Mouse (Mus musculus): ENCODE measurements around the gene Nudt15.

Gene Nudt15

DNA sequence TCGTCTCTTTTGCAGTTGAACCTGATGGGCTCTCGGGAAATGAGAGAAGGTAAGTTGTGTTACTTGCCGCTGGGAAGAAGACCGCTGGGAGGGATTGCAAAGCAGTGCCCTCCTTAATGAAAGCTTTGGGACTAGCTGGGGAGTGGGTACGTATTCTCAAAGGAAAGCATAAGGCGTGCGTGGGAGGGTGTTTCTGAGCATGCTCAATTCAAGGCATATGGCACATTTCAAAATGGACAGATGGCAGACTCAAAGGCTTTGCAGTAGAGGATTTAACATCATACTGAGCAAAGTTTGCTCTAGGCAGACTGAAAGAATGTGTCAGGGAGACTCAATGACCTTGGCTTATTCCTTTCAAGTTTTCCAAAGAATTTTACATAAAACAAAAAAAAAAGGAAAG is 78.5 kb downstream of the Nudt15 start:
- peak; percentile 92 for DNase-seq

Data from layer of hippocampus, adult 9-11 months (tissue).